13 mouse cellular contexts compared by ENCODE assay signal in the genomic region with DNA sequence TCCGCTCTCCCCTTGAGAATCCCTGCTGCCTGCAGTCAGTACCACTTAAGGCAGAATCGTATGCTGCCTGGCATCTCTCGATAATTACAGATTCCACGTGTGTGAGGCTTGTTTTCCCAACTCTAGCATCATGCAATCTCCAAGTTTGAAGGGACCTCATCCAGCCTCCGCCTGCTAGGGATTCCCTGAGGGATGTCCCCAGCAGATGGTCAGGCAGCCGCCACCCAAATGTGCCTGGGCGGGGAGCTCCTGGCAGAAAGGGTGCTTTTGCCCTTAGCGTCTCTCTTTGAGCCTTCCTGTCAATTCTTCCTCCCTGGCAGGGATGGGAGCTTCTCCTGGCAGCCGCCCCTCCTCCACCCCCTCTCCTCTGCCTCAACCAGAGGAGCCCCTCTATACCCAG. TPM values are rescaled to one million over a fixed set of nuclear protein-coding genes. Genes with fewer than 3 reads are reported as not detected.
DNase-seq lines count a peak whose midpoint lies in the region; ATAC-seq lines count a peak whose summit lies in the region.
"Had no signal": no experiment of that assay in that cellular context is flagged by ENCODE, and none has a peak within 500 bp of the region (broad histone marks: within the 10 kb centered on the region; RNA-seq: fewer than 3 reads in every experiment).

No protein-coding gene starts in this region.

- peak; percentile 56 for ATAC-seq in forebrain, embryonic 16.5 days

- no peaks in the 10 kb centered on the region for H3K9me3 ChIP-seq in forebrain, embryonic 16.5 days (ENCODE audit: control insufficient read depth, low read length)
- H3K9me3 ChIP-seq: limb, embryonic 15.5 days had no signal

- no peak overlapping the region for H3K4me3 ChIP-seq in forebrain, embryonic 16.5 days (replicated peaks; ENCODE audit: low read length)
- H3K4me3 ChIP-seq: limb, embryonic 15.5 days had no signal

- WGBS in forebrain, embryonic 16.5 days, result 26% methylated on average over 9 of the region's 9 CpGs

- H3K4me2 ChIP-seq in forebrain, embryonic 16.5 days (ENCODE audit: low read length), result no peak overlapping the region
- H3K4me2 ChIP-seq: limb, embryonic 15.5 days had no signal

- H3K36me3 ChIP-seq in forebrain, embryonic 16.5 days (ENCODE audit: control insufficient read depth, insufficient read depth), result no peaks in the 10 kb centered on the region
- H3K36me3 ChIP-seq: limb, embryonic 15.5 days had no signal

- peak overlapping the region; percentile 39 for H3K27ac ChIP-seq in forebrain, embryonic 16.5 days (ENCODE audit: low read length)
- H3K27ac ChIP-seq: limb, embryonic 15.5 days had no signal

- DNase-seq in layer of hippocampus, adult 11-12 months (ENCODE audit: low spot score), result peak; percentile 68
- no peak for DNase-seq in layer of hippocampus, adult 9-10 months (ENCODE audit: low spot score)
- peak; percentile 61 to 67 for DNase-seq in layer of hippocampus, postnatal 25 days (ENCODE audit: extremely low spot score in 1 of 2, low spot score in 1 of 2)
- DNase-seq in right cerebral cortex, postnatal 10 days (ENCODE audit: low spot score in 2 of 2), result peak; percentile 84 to 87
- DNase-seq in gastrocnemius, postnatal 36 days, result no peak
- no peak for DNase-seq in ovary, adult 18-20 months (ENCODE audit: low spot score)
- DNase-seq in gastrocnemius, postnatal 10 days, result no peak
- DNase-seq: embryo, embryonic 11 days; kidney, adult 8-10 months; lung, postnatal 14 days; retina, postnatal 1 day had no signal

- H3K9ac ChIP-seq in forebrain, embryonic 16.5 days (replicated peaks; ENCODE audit: low read depth, low read length), result no peak overlapping the region
- H3K9ac ChIP-seq: limb, embryonic 15.5 days had no signal

- intact Hi-C loops in gastrocnemius, postnatal 36 days (cut with DNase I), result no loop called here

- no peaks in the 10 kb centered on the region for H3K27me3 ChIP-seq in forebrain, embryonic 16.5 days (replicated peaks; ENCODE audit: control insufficient read depth, insufficient read depth, low read length)

- peaks cover 70% of the 10 kb centered on the region for H3K4me1 ChIP-seq in forebrain, embryonic 16.5 days (replicated peaks; ENCODE audit: control insufficient read depth, insufficient read depth, low read length)

RNA-seq across cellular contexts. Expression of gene Phf12, which starts 22.4 kb away (rescaled TPM):
- 20.6 and 23.0 TPM in 2 replicates for polyA plus RNA-seq in forebrain, embryonic 16.5 days (2015; fragmentation: Nextera tagmentation; extraction: Ambion mirVana)
- 10 to 100 TPM; 42.5 to 58.5 TPM for total RNA-seq in layer of hippocampus, postnatal 25 days (2021)
- total RNA-seq in gastrocnemius, postnatal 36 days (2021), result 10 to 100 TPM; 10.7 to 14.1 TPM
- total RNA-seq in gastrocnemius, postnatal 10 days (2021), result 10 to 100 TPM; 19.7 to 35.4 TPM

RNA-seq across cellular contexts. Expression of gene Sez6, which starts 29.6 kb away (rescaled TPM):
- 257 and 284 TPM in 2 replicates for polyA plus RNA-seq in forebrain, embryonic 16.5 days (2015; fragmentation: Nextera tagmentation; extraction: Ambion mirVana)
- total RNA-seq in layer of hippocampus, postnatal 25 days (2021), result 100 to 1,000 TPM; 162 to 174 TPM
- total RNA-seq in gastrocnemius, postnatal 36 days (2021), result under 1 TPM in 1 of 2 experiments, not detected in 1; 0.10 TPM
- total RNA-seq in gastrocnemius, postnatal 10 days (2021), result under 1 TPM; 0.54 to 0.70 TPM

Comparison
In these comparisons a context has a peak if more than half of its experiments do, and no peak if none do; other contexts are left out.
1. DNase-seq: peak in layer of hippocampus, adult 11-12 months (single experiment), layer of hippocampus, postnatal 25 days (2 of 2) and right cerebral cortex, postnatal 10 days (2 of 2); none in layer of hippocampus, adult 9-10 months (single experiment), gastrocnemius, postnatal 36 days (0 of 2), ovary, adult 18-20 months (single experiment) and gastrocnemius, postnatal 10 days (single experiment).
2. RNA of gene Sez6, which starts 29.6 kb away (total RNA-seq): 162 to 174 TPM in layer of hippocampus, postnatal 25 days; 0.54 to 0.70 TPM in gastrocnemius, postnatal 10 days and 0.10 TPM in gastrocnemius, postnatal 36 days; every median in the first group is over 10 times any median in the second.